Mouse (Mus musculus): ENCODE data around the gene Masp1.

DNA sequence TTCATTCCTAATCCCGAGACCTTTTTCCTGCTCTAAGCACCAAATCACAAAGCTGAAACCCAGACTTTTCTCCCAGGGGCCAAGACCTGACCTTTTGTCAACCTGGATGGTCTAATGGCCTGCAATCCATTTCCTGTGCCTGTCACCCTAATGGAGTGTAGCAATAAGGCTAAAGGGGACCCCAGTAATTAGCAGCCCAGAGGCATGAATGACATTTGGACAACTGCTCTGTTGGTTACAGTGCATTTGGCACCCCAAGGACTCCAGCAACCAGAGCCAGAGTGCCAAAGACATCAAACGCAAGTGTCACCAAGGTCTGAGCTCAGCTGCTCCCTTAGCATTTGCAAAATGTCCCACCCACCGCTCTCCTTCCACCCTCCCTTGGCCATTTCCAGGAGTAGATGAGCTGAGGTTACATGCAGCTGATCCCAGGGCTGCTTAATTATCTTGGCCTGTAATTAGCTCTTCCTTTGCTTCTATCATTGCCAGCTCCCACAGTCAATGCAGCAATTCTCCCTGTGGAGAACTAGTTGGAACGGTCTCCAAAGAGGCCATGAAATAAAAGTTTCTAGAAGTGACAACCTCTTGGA is 47.8 kb upstream of the Masp1 start:
- TF ChIP-seq USF1 (IDR thresholded peaks at IDR 0.05; ENCODE audit: low read depth) (no peak), MYOD1 (IDR thresholded peaks at IDR 0.05; ENCODE audit: control insufficient read depth, insufficient read length, low read depth) (no peak)

Measured in C2C12 (cell line).